Mouse (Mus musculus) embryonic facial prominence, embryonic 10.5 days (tissue): ENCODE measurements at regions not wholly inside any gene's neighbourhood (a gene's known extent, or its start where the extent isn't known, plus 50 kb on each side); places are given as distances from the start of the nearest gene placed in this dataset.

ENCODE experiments used
- DNase-seq: peaks from one replicate; pipeline ENCODE4 v3.0.0-alpha.2; 2017; ENCODE audit warnings: low spot score
- H3K27ac ChIP-seq: fragments of 300-500 bp; sonication (generic); replicated peaks from 2 replicates; pipeline ENCODE4 v1.5.1; 2016; ENCODE audit warnings: mild to moderate bottlenecking
- H3K27me3 ChIP-seq: fragments of 300-500 bp; sonication (generic); replicated peaks from 2 replicates; pipeline ENCODE4 v1.6.1; 2016; ENCODE audit warnings: low read depth, mild to moderate bottlenecking; ENCODE audit not compliant: poor library complexity, severe bottlenecking
- H3K36me3 ChIP-seq: fragments of 300-500 bp; sonication (generic); replicated peaks from 2 replicates; pipeline ENCODE4 v1.6.1; 2016; ENCODE audit warnings: mild to moderate bottlenecking, moderate library complexity
- H3K4me1 ChIP-seq: fragments of 300-500 bp; sonication (generic); 2 replicates; pipeline ENCODE4 v1.6.1; 2016
- H3K4me3 ChIP-seq: fragments of 300-500 bp; sonication (generic); 2 replicates; pipeline ENCODE4 v1.5.1; 2016; ENCODE audit warnings: mild to moderate bottlenecking, moderate library complexity
- H3K9me3 ChIP-seq: fragments of 300-500 bp; sonication (generic); 2 replicates; pipeline ENCODE4 v1.6.1; 2016; ENCODE audit warnings: mild to moderate bottlenecking
- WGBS: fragments of 180-500 bp; shearing (Covaris S2); methylation state at CpG from one replicate; pipeline ENCODE4 v1.1.7; 2016; 5-methylcytosine and 5-hydroxymethylcytosine counted together

DNA sequence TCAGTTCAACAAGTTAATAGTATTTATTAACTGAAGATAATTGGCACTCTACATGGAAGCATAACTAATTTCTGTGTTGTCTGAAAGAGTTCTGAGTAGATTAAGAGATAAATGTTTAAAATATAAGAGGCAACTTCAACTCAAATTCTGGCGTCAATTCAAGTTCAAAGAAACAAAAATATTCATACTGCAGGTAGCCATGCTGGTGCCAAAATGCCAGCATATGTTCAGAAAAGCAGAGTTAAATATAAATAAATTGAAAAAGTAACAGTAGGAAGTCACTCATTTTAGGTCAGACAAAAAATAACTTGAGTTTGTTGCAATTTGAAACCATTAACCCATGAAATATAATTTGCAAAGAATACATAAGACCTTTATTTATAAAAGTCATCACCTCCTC lies 1786.5 kb downstream of the Olfm4 start:
- no peaks in the 10 kb centered on the region for H3K36me3 ChIP-seq
- no peaks in the 10 kb centered on the region for H3K27me3 ChIP-seq
- 90% methylated on average over 1 of the region's 1 CpGs for WGBS
- no peak overlapping the region for H3K27ac ChIP-seq
- DNase-seq: no peak
- no peaks in the 10 kb centered on the region for H3K9me3 ChIP-seq
- H3K4me1 ChIP-seq: no peaks in the 10 kb centered on the region
- H3K4me3 ChIP-seq: no peak overlapping the region

DNA sequence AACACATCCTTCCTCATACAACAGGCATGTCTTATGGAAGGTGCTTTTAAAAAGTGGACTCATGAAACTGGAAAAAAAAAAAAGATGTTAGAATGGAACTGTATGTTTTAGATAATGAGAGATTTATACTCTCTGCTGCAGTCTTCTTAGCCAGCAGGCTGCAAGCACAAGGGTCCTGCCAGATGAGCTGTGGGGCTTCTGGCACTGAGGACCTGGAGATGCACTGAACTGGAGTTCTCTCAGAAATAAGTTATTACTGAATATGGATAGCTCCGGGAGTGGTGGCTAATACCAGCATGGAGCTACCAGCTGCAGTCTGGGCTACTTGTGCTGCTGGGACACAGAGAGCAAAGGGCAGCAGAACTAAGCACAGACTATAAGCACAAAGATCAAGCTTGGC lies 1787.9 kb downstream of the Olfm4 start:
- 87% methylated on average over 1 of the region's 1 CpGs for WGBS

GRCm38 (mm10) chr14:81788859-81789258 lies 1805.0 kb downstream of the Olfm4 start:
- Histone ChIP-seq H3K9me3 (no peaks in the 10 kb centered on the region), H3K4me1 (no peaks in the 10 kb centered on the region), H3K27ac (no peak overlapping the region), H3K27me3 (no peaks in the 10 kb centered on the region), H3K4me3 (no peak overlapping the region), H3K36me3 (no peaks in the 10 kb centered on the region)
- DNase-seq: no peak
- 80% methylated on average over 2 of the region's 2 CpGs for WGBS

More for the DNA sequence above, 1787.9 kb downstream of the Olfm4 start:
- Histone ChIP-seq H3K27me3 (no peaks in the 10 kb centered on the region), H3K27ac (no peak overlapping the region), H3K9me3 (no peaks in the 10 kb centered on the region), H3K4me3 (no peak overlapping the region), H3K36me3 (no peaks in the 10 kb centered on the region), H3K4me1 (no peaks in the 10 kb centered on the region)
- no peak for DNase-seq

GRCm38 (mm10) chr14:81823786-81824185 lies 1839.9 kb downstream of the Olfm4 start:
- DNase-seq: no peak
- H3K4me3 ChIP-seq: no peak overlapping the region
- H3K4me1 ChIP-seq: no peaks in the 10 kb centered on the region
- H3K27ac ChIP-seq: no peak overlapping the region
- H3K36me3 ChIP-seq: no peaks in the 10 kb centered on the region
- no peaks in the 10 kb centered on the region for H3K27me3 ChIP-seq
- no peaks in the 10 kb centered on the region for H3K9me3 ChIP-seq
- 80% methylated on average over 2 of the region's 2 CpGs for WGBS

GRCm38 (mm10) chr14:81858617-81859016 lies 1874.7 kb downstream of the Olfm4 start:
- Histone ChIP-seq H3K4me1 (no peaks in the 10 kb centered on the region), H3K27me3 (no peaks in the 10 kb centered on the region), H3K4me3 (no peak overlapping the region), H3K9me3 (no peaks in the 10 kb centered on the region), H3K27ac (no peak overlapping the region), H3K36me3 (no peaks in the 10 kb centered on the region)
- WGBS: 28% methylated on average over 2 of the region's 2 CpGs
- DNase-seq: peak; percentile 8

- WGBS: 67% methylated on average over 1 of the region's 1 CpGs
These were observed 1886.5 kb downstream of the Olfm4 start for GRCm38 (mm10) chr14:81870388-81870787.

More at GRCm38 (mm10) chr14:81870388-81870787, 1886.5 kb downstream of the Olfm4 start:
- Histone ChIP-seq H3K27me3 (no peaks in the 10 kb centered on the region), H3K9me3 (no peaks in the 10 kb centered on the region), H3K4me3 (no peak overlapping the region), H3K4me1 (no peaks in the 10 kb centered on the region), H3K36me3 (no peaks in the 10 kb centered on the region), H3K27ac (no peak overlapping the region)
- no peak for DNase-seq
